Mouse (Mus musculus) bone marrow, adult 2 months (tissue): Measurements from ENCODE around the gene Myo1b. TPM values are rescaled to one million over a fixed set of nuclear protein-coding genes. Genes with fewer than 3 reads are reported as not detected.

Source experiments
- H3K27ac ChIP-seq: fragments of 200-500 bp; 2 replicates; pipeline ENCODE4 v1.5.1; 2012; ENCODE audit warnings: low read depth, mild to moderate bottlenecking, control low read depth, inconsistent platforms, low read length; ENCODE audit not compliant: control insufficient read depth, poor library complexity, insufficient read depth
- H3K4me1 ChIP-seq: fragments of 200-500 bp; 2 replicates; pipeline ENCODE4 v1.6.1; 2011; ENCODE audit warnings: low read length; ENCODE audit not compliant: control insufficient read depth, insufficient read depth
- H3K4me3 ChIP-seq: fragments of 200-500 bp; replicated peaks from 2 replicates; pipeline ENCODE3; 2011; ENCODE audit warnings: mild to moderate bottlenecking, low read depth, low read length, control low read depth; ENCODE audit not compliant: control insufficient read depth
- CTCF ChIP-seq: fragments of 200-500 bp; IDR thresholded peaks from 2 replicates; pipeline ENCODE4 v1.5.1; 2011; ENCODE audit warnings: low read length, control low read depth; ENCODE audit not compliant: control insufficient read depth, insufficient read depth
- POLR2A ChIP-seq: fragments of 200-500 bp; IDR thresholded peaks from 2 replicates; pipeline ENCODE4 v1.6.1; 2011; ENCODE audit warnings: low read depth, mild to moderate bottlenecking, control low read depth, low read length, borderline replicate concordance; ENCODE audit not compliant: control insufficient read depth
- WGBS: fragments of 180-500 bp; shearing (Covaris S2); methylation state at CpG from one replicate; pipeline ENCODE4 v1.1.7; 2018; 5-methylcytosine and 5-hydroxymethylcytosine counted together
- polyA plus RNA-seq: library from polyadenylated mRNA; stranded (reverse); fragments of >200 nt; gene quantifications from 2 replicates; pipeline ENCODE4 v1.2.4, GENCODE M21; 2011; ENCODE audit warnings: low replicate concordance; ENCODE audit not compliant: missing spikeins, insufficient read depth, insufficient read length

Gene Myo1b
- polyA plus RNA-seq, 1 experiment: 5.3 TPM

DNA sequence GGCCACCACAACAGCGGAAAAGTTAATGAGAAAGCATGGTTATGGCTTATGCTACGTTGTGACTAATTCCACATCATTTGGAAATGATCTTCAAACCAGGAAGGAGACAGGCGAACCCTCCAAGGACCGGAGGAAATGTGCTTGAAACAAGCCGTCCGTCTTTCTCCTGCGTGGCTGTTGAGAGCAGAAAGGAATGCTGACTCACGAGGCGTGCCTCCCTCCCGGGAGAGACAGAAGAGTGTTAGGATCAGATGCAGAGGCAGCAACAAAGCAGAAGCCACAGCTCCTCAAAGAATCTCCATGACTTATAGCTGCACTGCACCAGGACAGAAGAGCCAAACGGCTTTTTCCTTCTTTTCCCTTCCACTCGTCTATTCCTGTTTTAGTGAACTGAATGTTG, 168.4 kb downstream of the Myo1b start:
- Histone ChIP-seq H3K4me3 (no peak overlapping the region), H3K4me1 (no peaks in the 10 kb centered on the region; the same call in 1 of the 2 replicates), H3K27ac (no peak overlapping the region)
- TF ChIP-seq CTCF: no peak
- no peak for TF ChIP-seq POLR2A
- 19% methylated on average over 12 of the region's 12 CpGs for WGBS

DNA sequence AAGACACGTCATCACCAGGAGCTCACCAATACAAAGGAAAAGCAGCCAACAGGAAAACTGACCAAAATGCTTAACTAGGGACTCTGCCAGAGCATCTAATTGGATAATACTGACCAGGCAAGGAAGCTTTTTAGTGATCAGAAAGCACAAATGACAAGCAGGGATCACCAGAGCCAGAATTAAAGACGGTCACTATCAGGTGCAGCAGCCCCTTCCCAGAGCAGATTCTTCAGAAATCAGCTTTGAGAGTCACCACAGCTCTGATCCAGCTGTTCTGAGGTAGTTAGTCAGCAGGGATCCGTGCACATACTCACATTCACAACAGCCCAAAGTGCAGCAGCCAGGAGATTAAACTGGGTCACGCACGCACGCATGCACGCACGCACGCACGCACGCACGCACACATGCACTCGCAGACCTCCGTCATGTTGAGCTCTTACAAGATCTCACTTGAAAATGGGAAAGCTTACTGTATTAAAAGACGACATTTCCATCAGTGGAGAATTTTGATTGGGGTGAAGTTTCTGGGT, 169.1 kb downstream of the Myo1b start:
- TF ChIP-seq POLR2A: no peak
- no peak for TF ChIP-seq CTCF
- Histone ChIP-seq H3K4me1 (no peaks in the 10 kb centered on the region; the same call in 1 of the 2 replicates), H3K4me3 (no peak overlapping the region), H3K27ac (no peak overlapping the region)
- 89% methylated on average over 15 of the region's 15 CpGs for WGBS

DNA sequence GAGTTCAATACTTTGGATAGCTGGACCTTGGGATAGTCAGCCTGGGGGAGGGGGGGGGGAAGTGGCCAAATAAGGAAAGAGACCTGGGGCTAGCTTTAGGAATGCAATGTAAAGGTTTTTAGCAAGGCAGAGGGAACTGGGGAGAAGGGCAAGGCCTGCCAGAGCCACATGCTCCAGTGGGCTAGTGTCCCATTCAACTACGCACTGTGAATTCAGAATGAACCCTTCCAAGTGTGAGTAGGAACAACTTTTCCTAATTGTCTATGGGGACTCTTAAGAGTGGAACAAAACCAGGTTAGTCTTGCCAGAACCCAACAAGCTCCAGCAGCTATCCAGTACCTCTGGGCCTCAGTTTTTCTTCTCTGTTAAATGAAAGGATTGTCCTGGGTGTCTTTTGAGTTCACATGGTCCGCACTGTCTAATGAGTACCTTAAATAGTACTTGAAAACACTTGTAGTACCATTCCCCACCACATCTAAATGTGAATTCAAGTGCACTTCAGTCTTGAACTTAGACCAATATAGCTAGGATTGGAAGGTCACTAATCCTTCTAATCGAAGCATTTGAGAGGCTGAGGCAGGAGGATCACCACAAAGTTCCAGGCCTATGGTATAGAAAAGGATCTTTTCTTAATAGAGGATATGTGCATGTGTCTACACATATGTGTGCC, 172.0 kb downstream of the Myo1b start:
- WGBS: 87% methylated on average over 3 of the region's 3 CpGs
- TF ChIP-seq CTCF: no peak
- no peak for TF ChIP-seq POLR2A
- no peaks in the 10 kb centered on the region; the same call in 1 of the 2 replicates for H3K4me1 ChIP-seq
- no peak overlapping the region for H3K27ac ChIP-seq
- H3K4me3 ChIP-seq: no peak overlapping the region

- 93% methylated on average over 1 of the region's 1 CpGs for WGBS
- TF ChIP-seq CTCF: no peak
- no peak for TF ChIP-seq POLR2A
- no peak overlapping the region for H3K4me3 ChIP-seq
- no peak overlapping the region for H3K27ac ChIP-seq
- no peaks in the 10 kb centered on the region; the same call in 1 of the 2 replicates for H3K4me1 ChIP-seq
These were observed 173.3 kb downstream of the Myo1b start for GRCm38 (mm10) chr1:51742586-51742985.

DNA sequence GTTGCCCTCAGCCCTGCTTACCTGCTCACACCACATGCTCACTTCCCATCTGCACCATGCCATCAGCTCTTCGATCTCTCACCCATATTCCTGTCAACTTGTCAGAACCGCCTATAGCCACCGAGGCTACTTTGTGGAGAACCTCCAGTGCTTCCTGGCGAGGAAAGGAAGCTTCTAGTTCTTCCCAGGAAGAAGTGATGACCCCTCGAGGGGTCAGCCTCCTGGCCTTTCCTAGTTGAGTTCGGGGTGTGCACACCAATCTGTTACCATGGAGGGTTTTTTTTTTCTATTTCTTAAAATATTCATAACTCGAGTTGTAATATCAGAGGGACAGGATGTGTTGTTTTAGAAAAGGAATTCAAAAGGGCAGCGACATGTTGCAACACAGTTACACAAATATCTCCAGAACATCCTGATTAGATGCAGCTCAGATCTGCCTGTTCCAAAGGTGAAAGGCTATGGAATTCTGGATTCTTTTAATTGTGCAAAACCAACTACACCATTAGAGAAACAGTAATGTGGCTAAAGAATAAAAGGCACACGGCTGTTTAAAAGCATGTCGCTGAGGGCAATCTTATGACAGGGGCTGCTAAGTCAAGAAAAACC, 175.1 kb downstream of the Myo1b start:
- H3K4me1 ChIP-seq: no peaks in the 10 kb centered on the region; the same call in 1 of the 2 replicates
- no peak overlapping the region for H3K4me3 ChIP-seq
- 59% methylated on average over 10 of the region's 10 CpGs for WGBS
- no peak overlapping the region for H3K27ac ChIP-seq
- no peak for TF ChIP-seq POLR2A
- TF ChIP-seq CTCF: no peak

- TF ChIP-seq POLR2A: no peak
- TF ChIP-seq CTCF: no peak
- Histone ChIP-seq H3K4me3 (no peak overlapping the region), H3K27ac (no peak overlapping the region), H3K4me1 (no peaks in the 10 kb centered on the region; the same call in 1 of the 2 replicates)
- 74% methylated on average over 5 of the region's 5 CpGs for WGBS
These were observed 176.5 kb downstream of the Myo1b start for GRCm38 (mm10) chr1:51739252-51739852.

GRCm38 (mm10) chr1:51736822-51737221, 179.0 kb downstream of the Myo1b start:
- Histone ChIP-seq H3K4me1 (no peaks in the 10 kb centered on the region; the same call in 1 of the 2 replicates), H3K4me3 (no peak overlapping the region), H3K27ac (no peak overlapping the region)
- WGBS: 79% methylated on average over 2 of the region's 2 CpGs
- no peak for TF ChIP-seq POLR2A
- TF ChIP-seq CTCF: no peak

GRCm38 (mm10) chr1:51734721-51735120, 181.2 kb downstream of the Myo1b start:
- TF ChIP-seq POLR2A (no peak), CTCF (no peak)
- H3K27ac ChIP-seq: no peak overlapping the region
- WGBS: 76% methylated on average over 6 of the region's 6 CpGs
- H3K4me1 ChIP-seq: no peaks in the 10 kb centered on the region
- H3K4me3 ChIP-seq: no peak overlapping the region
